Mouse (Mus musculus): ENCODE data around the gene Lcp1. TPM values are rescaled to one million over a fixed set of nuclear protein-coding genes. Genes with fewer than 3 reads are reported as not detected.
"Not testable (repeated sequence)": the region's sequence is repeated elsewhere in the genome, so short reads cannot be mapped to it uniquely, and the experiment has no call there.

Lcp1 gene
- 1 to 10 TPM; 6.2 to 7.1 TPM for total RNA-seq (2021)
- long read RNA-seq, experiment 1, partial matches to known transcripts: 13 of 14 reads
- long read RNA-seq, experiment 1, other reads (novel, unspliced or antisense): 1 of 14 reads
- long read RNA-seq, experiment 2, partial matches to known transcripts: 5 of 5 reads
- long read RNA-seq, experiment 2, other reads (novel, unspliced or antisense): 0 of 5 reads

- DNase-seq (ENCODE audit: low spot score in 2 of 2): peak; percentile 42 to 45
These were observed at the start of gene Lcp1, which contains the start of gene Lrrc63 for GRCm38 (mm10) chr14:75130501-75131318. Lcp1 (plus strand) TSS chr14:75131101. Lrrc63 (minus strand) TSS chr14:75130881.

DNA sequence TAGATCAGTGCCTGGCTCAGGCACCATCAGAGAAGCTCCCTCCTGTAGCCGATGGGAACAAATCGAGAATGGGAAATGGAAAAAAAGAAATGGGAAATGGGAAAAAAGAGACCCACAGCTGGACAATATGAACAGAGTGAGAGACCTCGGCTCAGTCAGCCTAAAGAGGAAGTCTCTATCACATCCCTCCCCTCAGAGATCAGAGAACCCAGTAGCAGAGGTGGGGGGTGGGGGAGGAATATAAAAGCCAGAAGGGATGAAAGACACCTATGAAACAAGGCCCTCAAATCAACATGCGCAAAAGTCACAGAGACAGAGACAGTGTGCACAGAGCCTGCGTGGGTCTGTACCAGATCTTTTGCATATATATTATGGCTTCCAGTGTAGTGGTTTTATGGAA lies 27.9 kb upstream of the Lcp1 start:
- no peak for DNase-seq (ENCODE audit: low spot score in 2 of 2)

DNA sequence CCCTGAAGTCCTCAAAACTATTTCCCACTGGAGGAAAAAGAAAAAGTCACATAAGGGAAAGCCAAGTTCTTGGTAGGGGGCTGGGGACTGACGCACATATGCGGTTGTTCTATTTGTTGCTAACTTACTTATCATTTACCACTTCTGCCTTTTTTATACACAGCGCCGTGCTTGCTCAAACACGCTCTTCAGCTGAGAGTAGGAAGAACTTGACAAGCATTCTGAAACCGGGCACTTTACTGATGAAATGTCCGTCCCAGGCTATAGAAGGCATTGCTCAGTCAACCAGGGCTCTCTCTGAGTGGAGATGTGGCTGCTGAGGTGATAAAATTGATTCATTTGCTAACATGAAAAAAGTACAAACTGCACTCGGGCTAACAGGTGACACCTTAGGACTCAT lies 9.2 kb upstream of the Lcp1 start:
- no peak for DNase-seq (ENCODE audit: low spot score in 2 of 2)

- no peak for DNase-seq (ENCODE audit: low spot score in 2 of 2)
These were observed 529 bp downstream of the Lcp1 start for GRCm38 (mm10) chr14:75131324-75131935.

- DNase-seq (ENCODE audit: low spot score in 2 of 2): no peak
These were observed 5.4 kb downstream of the Lcp1 start for GRCm38 (mm10) chr14:75136119-75136966.

GRCm38 (mm10) chr14:75138503-75138902 lies 7.6 kb downstream of the Lcp1 start:
- DNase-seq (ENCODE audit: low spot score in 2 of 2): no peak

DNA sequence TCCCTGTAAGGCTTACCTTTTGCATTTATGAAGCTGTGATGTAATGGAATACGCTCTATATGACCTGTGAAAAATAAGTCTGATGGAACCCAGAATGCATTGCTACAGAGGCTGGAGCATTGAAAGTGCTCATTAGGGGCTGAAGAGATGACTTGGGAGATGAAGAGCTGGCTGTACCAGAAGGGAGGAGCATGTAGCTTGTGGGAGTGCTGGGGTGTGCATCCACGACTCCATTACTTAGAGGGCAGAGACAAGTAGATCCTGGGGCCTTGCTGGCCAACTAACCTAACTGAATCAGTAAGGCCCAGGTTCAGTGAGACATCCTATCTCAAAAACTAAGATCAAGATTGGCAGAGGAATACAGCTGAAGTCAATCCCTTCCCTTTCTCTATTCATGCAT lies 8.3 kb downstream of the Lcp1 start:
- no peak for DNase-seq (ENCODE audit: low spot score in 2 of 2)

DNA sequence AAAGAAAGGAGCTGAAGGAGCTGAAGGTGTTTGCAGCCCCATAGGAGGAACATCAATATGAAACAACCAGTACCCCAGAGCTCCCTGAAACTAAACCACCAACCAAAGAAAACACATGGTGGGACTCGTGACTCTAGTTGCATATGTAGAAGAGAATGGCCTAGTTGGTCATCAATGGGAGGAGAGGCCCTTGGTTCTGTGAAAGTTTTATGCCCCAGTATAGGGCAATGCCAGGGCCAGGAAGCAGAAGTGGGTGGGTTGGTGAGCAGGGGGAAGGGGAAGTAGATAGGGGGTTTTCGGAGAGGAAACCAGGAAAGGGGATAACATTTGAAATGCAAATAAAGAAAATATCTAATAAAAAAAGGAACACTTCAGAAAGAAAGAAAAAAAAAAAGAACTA lies 16.8 kb downstream of the Lcp1 start:
- DNase-seq (ENCODE audit: low spot score in 2 of 2): not testable (repeated sequence)

DNA sequence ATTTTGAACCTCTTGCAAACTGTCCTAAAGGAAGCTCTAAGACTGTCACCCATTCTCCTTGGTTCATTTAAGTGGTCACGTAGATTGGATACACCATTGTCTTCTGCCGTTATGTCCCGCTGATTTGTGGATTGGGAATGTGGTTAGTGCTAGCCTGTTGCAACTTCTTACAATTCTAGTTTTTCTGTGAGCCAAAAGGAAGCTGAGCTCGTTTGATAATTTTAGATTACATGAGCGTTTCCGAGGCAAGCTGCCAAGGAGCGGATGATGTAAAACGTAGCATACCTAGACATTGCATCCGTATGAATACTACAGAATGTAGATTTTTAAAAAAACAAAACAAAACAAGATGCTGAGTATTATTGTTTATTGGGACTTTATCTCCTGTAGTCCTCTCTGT lies 17.3 kb downstream of the Lcp1 start:
- peak; percentile 6 to 22 for DNase-seq (ENCODE audit: low spot score in 2 of 2)

- no peak for DNase-seq (ENCODE audit: low spot score in 2 of 2)
These were observed 19.8 kb downstream of the Lcp1 start for GRCm38 (mm10) chr14:75150653-75151052.

GRCm38 (mm10) chr14:75151146-75151545 lies 20.2 kb downstream of the Lcp1 start:
- DNase-seq (ENCODE audit: low spot score in 2 of 2): no peak

- no peak for DNase-seq (ENCODE audit: low spot score in 2 of 2)
These were observed 23.6 kb downstream of the Lcp1 start for GRCm38 (mm10) chr14:75154481-75154880.

DNA sequence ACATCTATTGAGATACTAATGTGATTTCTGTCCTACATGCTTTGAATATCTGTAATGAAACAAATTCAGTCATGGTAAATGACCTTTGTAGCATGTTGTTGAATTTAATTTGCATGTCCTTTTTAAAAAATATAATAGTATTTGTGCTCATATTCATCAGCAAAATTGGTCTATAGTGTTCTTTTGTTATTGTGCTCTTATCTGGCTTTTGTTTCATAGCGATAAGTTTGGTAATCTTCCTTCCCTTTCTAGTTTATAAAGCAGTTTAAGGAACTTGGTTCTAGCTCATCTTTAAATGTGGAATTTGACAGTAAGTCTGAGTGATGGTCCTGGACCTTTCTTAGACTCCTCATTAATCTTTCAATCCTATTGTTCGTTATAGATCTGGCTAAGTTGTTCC lies 28.5 kb downstream of the Lcp1 start:
- DNase-seq (ENCODE audit: low spot score in 2 of 2): no peak

DNA sequence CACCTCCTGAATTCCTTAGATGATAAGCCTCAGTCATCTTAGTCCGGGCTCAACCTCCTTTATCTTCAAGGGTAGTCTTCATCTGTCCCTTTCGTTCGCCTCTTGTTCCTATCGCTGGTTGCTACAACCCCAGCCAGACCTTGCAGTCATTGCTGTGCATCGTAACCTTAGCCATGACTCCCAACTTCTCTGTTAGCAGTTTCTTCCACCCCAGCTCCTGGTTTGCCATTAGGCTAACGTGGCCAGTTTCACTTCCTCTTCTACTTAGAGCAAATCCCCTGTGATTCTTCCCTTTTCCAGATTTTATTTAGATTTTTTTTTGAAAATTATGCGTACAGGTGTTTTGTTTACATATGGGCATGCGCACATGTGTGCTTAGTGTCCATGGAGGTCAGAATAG lies 33.0 kb downstream of the Lcp1 start:
- DNase-seq (ENCODE audit: low spot score in 2 of 2): no peak

- DNase-seq (ENCODE audit: low spot score in 2 of 2): no peak
These were observed 33.4 kb downstream of the Lcp1 start for GRCm38 (mm10) chr14:75164345-75164744.

- no peak for DNase-seq (ENCODE audit: low spot score in 2 of 2)
These were observed 34.8 kb downstream of the Lcp1 start for GRCm38 (mm10) chr14:75165574-75166131.

DNA sequence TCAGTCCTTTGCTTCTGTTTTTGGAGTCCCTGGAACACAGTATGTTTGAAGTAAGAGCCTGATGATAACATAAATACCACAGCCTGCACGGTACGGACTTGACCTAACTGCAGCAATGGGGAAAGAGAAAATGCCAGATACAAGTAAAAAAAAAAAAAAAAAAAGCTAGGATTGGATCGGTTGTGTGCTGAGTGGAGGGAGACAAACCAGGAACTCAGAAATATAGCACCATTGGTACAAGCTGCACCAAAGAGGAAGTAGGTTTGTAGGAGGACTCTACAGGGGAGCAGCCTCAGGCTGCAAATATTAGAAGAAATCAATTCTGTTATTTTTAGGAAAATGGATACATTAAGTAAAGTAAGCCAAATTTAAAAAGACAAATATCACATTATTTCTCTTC lies 37.6 kb downstream of the Lcp1 start:
- no peak for DNase-seq (ENCODE audit: low spot score in 2 of 2)

DNA sequence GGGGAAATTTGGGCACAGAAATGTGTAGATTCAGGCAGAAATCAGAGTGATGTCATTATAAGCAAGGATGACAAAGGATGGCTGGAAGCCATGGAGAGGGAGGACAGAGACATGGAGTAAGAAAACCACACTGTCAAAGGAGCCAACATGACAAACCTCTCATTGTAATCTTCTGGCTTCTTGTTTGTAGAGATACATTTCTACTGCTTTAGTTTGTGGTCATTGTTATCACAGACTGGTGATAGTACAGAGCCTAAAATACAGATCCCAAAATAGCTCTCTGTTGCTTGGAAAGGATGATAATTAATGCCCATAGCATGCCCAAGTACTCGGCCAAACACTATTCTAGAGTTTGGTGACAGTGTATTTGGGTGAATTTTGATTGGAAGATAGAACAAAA lies 39.6 kb downstream of the Lcp1 start:
- DNase-seq (ENCODE audit: low spot score in 2 of 2): no peak

DNA sequence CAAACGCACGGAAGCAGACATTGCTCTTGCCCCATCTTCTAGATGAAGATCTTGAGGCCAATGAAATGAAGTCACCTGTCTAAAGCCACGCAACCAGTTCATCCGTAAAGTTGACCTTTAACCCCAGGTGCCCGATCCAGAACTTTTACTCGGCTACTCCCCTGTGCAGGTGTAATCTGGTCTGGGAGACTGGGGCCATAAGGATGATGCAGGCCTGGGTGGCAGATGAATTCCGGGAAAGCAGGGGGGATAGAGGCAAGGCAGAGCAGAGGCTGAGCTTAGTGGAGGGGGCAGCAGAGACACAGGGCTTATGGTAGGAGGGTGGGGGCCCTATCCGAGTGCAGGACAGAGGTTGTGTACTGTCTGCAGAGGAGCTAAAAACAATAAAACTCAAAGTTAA lies 43.4 kb downstream of the Lcp1 start:
- DNase-seq (ENCODE audit: low spot score in 2 of 2): no peak

DNA sequence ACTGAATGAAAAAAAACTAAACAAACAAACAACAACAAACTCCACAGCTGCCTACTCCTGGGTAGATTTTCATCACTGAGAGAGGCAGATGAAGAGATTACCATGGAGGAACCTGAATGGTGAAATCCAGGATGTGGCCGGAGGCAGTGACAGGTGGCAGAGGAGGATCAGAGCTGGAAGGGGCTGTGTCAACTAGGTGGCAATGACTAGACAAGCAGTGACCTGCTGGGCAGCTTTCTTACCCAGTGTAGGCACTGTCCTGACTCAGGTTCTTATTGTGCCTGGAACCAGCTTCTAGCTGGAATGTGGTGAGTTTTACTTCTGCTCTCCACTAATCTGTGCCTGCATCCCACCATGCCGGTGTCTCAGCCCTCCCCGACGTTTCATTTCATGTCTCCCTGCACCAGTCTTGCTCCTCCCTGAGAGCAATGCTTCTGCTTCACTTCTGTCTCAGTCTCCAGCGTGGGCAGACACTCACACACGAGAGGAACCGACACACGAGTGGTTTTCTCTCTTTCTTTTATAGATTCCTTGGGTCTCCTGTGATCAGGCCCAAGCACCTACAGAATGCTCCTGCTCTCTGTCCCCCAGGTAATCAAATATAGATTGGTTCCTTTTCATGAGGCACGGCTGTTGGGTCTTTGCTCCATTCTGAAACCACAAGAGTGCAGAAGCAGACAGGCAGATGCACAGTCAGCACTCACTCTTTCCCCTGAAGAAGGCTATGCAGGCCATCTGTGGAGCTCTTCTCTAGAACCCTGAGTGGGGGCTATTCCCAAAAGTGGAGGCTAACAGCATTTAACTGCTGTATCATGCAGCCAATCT lies 44.0 kb downstream of the Lcp1 start:
- no peak for DNase-seq (ENCODE audit: low spot score in 2 of 2)
